Mouse (Mus musculus): ENCODE results near the gene Gadl1. TPM values are rescaled to one million over a fixed set of nuclear protein-coding genes. Genes with fewer than 3 reads are reported as not detected.

Gadl1 gene
- total and polyA plus RNA-seq, 3 experiments, result 0.13 TPM; not detected in 2

- in situ Hi-C loops (cut with MboI; ENCODE audit: low pct_ligation_motif_present, low pct_unique_long_range_greater_than_20kb, low sequenced_read_pairs) (loop anchor here (10.0 kb wide), 2 partner anchors 88 to 238 kb away; partner anchors contain the start of gene Tgfbr2), dilution Hi-C loops (cut with MboI; ENCODE audit: extremely low pct_ligation_motif_present, extremely low pct_unique_long_range_greater_than_20kb, low sequenced_read_pairs) (no loop called here)
- Histone ChIP-seq H3K4me3 (replicated peaks in 1 of 3; ENCODE audit: low read depth in 2 of 3, low read length in 2 of 3, poor library complexity in 1 of 3) (no peak overlapping the region), H3K9me3 (replicated peaks; ENCODE audit: low read length) (no peaks in the 10 kb centered on the region), H3K4me1 (ENCODE audit: control insufficient read depth in 1 of 2, insufficient read depth in 2 of 2) (peaks cover 9 to 37% of the 10 kb centered on the region in 2 experiments), H3K79me2 (replicated peaks; ENCODE audit: control insufficient read depth, extremely low read depth, insufficient read depth, poor library complexity, severe bottlenecking) (no peaks in the 10 kb centered on the region), H3K9ac (ENCODE audit: insufficient read depth, low read depth) (no peak overlapping the region), H3K4me2 (ENCODE audit: insufficient read depth, low read depth, poor library complexity, severe bottlenecking) (no peak overlapping the region), H3K27ac (ENCODE audit: insufficient read depth, low read depth) (no peak overlapping the region), H3K27me3 (replicated peaks) (no peaks in the 10 kb centered on the region), H3K36me3 (replicated peaks in 1 of 2; ENCODE audit: control insufficient read depth in 1 of 2, insufficient read depth in 1 of 2, low read length in 1 of 2) (peaks cover 42 to 58% of the 10 kb centered on the region in 2 experiments)
- DNase-seq (ENCODE audit: extremely low read depth), result no peak
- no peak for TF ChIP-seq JUND (conservative IDR thresholded peaks at IDR 0.05; ENCODE audit: low read depth, low read length)
- TF ChIP-seq ZMIZ1 (IDR thresholded peaks at IDR 0.05; ENCODE audit: low read depth, low read length), result no peak
- TF ChIP-seq BHLHE40 (IDR thresholded peaks at IDR 0.05; ENCODE audit: low read depth, low read length), result no peak
- TF ChIP-seq SIN3A (IDR thresholded peaks at IDR 0.05; ENCODE audit: low read length), result no peak
- no peak for TF ChIP-seq CHD1 (IDR thresholded peaks at IDR 0.05; ENCODE audit: low read depth, low read length)
- TF ChIP-seq CHD2 (IDR thresholded peaks at IDR 0.05; ENCODE audit: low read length), result no peak
- no peak for TF ChIP-seq EP300 (IDR thresholded peaks at IDR 0.05; ENCODE audit: low read length)
- no peak for TF ChIP-seq RAD21 (IDR thresholded peaks at IDR 0.05; ENCODE audit: low read depth, low read length)
- no peak for TF ChIP-seq RCOR1 (conservative IDR thresholded peaks at IDR 0.05; ENCODE audit: low read depth, low read length)
- no peak for TF ChIP-seq ZC3H11A (IDR thresholded peaks at IDR 0.05; ENCODE audit: low read depth, low read length)
- no peak for TF ChIP-seq PAX5 (IDR thresholded peaks at IDR 0.05; ENCODE audit: low read length)
- TF ChIP-seq ELF1 (IDR thresholded peaks at IDR 0.05; ENCODE audit: low read depth, low read length), result no peak
- TF ChIP-seq ETS1 (conservative IDR thresholded peaks at IDR 0.05; ENCODE audit: low read depth, low read length), result no peak
These were observed 178.0 kb downstream of the Gadl1 start for GRCm38 (mm10) chr9:116087263-116087662.

DNA sequence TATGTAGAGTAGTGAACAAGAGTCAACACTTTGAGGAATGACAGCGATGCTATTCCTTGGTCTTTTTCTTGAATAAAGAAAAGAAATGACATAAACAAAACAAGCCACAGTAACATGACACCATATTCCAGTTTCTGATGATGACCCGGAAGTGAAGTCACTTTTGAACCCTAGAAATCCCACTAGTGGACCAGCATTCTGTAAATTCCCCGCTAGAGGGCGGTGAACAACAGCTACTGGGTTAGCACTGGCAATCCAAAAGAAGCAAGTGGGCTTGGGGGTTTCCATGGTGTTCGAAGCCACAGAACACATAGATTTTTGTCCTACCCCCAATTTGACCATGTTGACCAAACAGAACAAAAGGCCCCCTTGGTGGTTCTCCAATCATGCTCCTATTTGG lies 178.6 kb downstream of the Gadl1 start:
- in situ Hi-C loops (cut with MboI; ENCODE audit: low pct_ligation_motif_present, low pct_unique_long_range_greater_than_20kb, low sequenced_read_pairs), result loop anchor here (10.0 kb wide), 2 partner anchors 87 to 237 kb away; partner anchors contain the start of gene Tgfbr2
- H3K4me1 ChIP-seq (ENCODE audit: control insufficient read depth in 1 of 2, insufficient read depth in 2 of 2), result peaks cover 9 to 31% of the 10 kb centered on the region in 2 experiments
- TF ChIP-seq MXI1 (IDR thresholded peaks at IDR 0.05; ENCODE audit: low read depth, low read length) (no peak), TBP (conservative IDR thresholded peaks at IDR 0.05; ENCODE audit: low read depth, low read length) (no peak), TCF12 (IDR thresholded peaks at IDR 0.05; ENCODE audit: low read depth, low read length) (no peak), MYC (IDR thresholded peaks at IDR 0.05; ENCODE audit: low read depth, low read length) (no peak), MAFK (IDR thresholded peaks at IDR 0.05; ENCODE audit: insufficient replicate concordance, low read length) (no peak), NRF1 (IDR thresholded peaks at IDR 0.05; ENCODE audit: low read depth, low read length) (no peak), EP300 (IDR thresholded peaks at IDR 0.05; ENCODE audit: low read length) (no peak), ZNF384 (IDR thresholded peaks at IDR 0.05; ENCODE audit: low read depth, low read length) (no peak), IRF4 (IDR thresholded peaks at IDR 0.05; ENCODE audit: low read depth, low read length) (peak; percentile 21; the same call in 1 of the 2 replicates), JUND (conservative IDR thresholded peaks at IDR 0.05; ENCODE audit: low read depth, low read length) (no peak), ZC3H11A (IDR thresholded peaks at IDR 0.05; ENCODE audit: low read depth, low read length) (no peak), POLR2A (IDR thresholded peaks at IDR 0.05; ENCODE audit: low read depth, low read length) (no peak), RCOR1 (conservative IDR thresholded peaks at IDR 0.05; ENCODE audit: low read depth, low read length) (no peak), UBTF (IDR thresholded peaks at IDR 0.05; ENCODE audit: low read depth, low read length) (no peak), USF2 (conservative IDR thresholded peaks at IDR 0.05; ENCODE audit: low read depth, low read length) (no peak), USF1 (IDR thresholded peaks at IDR 0.05; ENCODE audit: low read depth, low read length) (no peak), E2F4 (IDR thresholded peaks at IDR 0.05; ENCODE audit: insufficient replicate concordance, low read depth, low read length) (no peak), NELFE (IDR thresholded peaks at IDR 0.05; ENCODE audit: low read depth, low read length) (no peak), ELF1 (IDR thresholded peaks at IDR 0.05; ENCODE audit: low read depth, low read length) (peak; percentile 78), CHD2 (IDR thresholded peaks at IDR 0.05; ENCODE audit: low read length) (no peak), CTCF (conservative IDR thresholded peaks at IDR 0.05 in 1 of 2, IDR thresholded peaks at IDR 0.05 in 1 of 2; ENCODE audit: low read depth in 2 of 2, low read length in 2 of 2) (peak; percentile 73 to 83), SIN3A (IDR thresholded peaks at IDR 0.05; ENCODE audit: low read length) (no peak), RAD21 (IDR thresholded peaks at IDR 0.05; ENCODE audit: low read depth, low read length) (peak; percentile 76), HCFC1 (IDR thresholded peaks at IDR 0.05; ENCODE audit: low read depth, low read length) (peak; percentile 57), SMC3 (IDR thresholded peaks at IDR 0.05; ENCODE audit: low read depth, low read length) (peak; percentile 69)
- dilution Hi-C loops (cut with MboI; ENCODE audit: extremely low pct_ligation_motif_present, extremely low pct_unique_long_range_greater_than_20kb, low sequenced_read_pairs), result no loop called here
- peaks cover 48 to 64% of the 10 kb centered on the region in 2 experiments for H3K36me3 ChIP-seq (replicated peaks in 1 of 2; ENCODE audit: control insufficient read depth in 1 of 2, insufficient read depth in 1 of 2, low read length in 1 of 2)
- H3K27ac ChIP-seq (ENCODE audit: insufficient read depth, low read depth), result no peak overlapping the region
- H3K4me2 ChIP-seq (ENCODE audit: insufficient read depth, low read depth, poor library complexity, severe bottlenecking), result no peak overlapping the region
- no peaks in the 10 kb centered on the region for H3K9me3 ChIP-seq (replicated peaks; ENCODE audit: low read length)
- H3K79me2 ChIP-seq (replicated peaks; ENCODE audit: control insufficient read depth, extremely low read depth, insufficient read depth, poor library complexity, severe bottlenecking), result no peaks in the 10 kb centered on the region
- DNase-seq (ENCODE audit: extremely low read depth), result peak; percentile 84
- H3K4me3 ChIP-seq (replicated peaks in 1 of 3; ENCODE audit: low read depth in 2 of 3, low read length in 2 of 3, poor library complexity in 1 of 3), result no peak overlapping the region
- H3K27me3 ChIP-seq (replicated peaks), result no peaks in the 10 kb centered on the region
- H3K9ac ChIP-seq (ENCODE audit: insufficient read depth, low read depth), result no peak overlapping the region
